Mouse (Mus musculus): ENCODE measurements around the gene Mllt10.

DNA sequence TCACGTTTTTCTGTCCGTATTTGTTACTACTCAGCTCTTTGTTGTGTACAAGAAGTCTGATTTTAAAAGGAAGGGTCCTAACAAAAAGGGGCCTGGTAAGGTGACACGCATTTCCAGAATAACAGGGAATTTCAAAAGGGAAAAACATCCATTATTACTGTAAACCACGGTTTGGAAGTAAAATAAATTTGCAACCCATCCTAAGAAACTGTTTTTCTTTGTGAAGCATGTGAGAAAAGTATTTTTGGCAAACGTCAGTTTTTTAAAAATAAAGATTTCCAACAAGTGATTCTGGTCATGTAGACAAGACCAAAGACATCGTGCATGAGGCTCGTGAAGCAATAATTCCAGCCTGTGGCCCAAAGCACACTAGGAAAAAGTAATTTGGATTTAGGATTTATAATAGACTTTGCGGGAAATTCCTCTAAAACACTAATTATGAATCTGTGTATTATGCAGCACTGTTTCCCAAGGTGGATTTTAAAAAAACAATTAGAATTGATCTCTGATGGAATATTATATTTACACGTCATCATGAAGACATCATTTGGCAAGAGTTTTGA is 3.2 kb downstream of the Mllt10 start:
- TF ChIP-seq POLR2A (IDR thresholded peaks at IDR 0.05; ENCODE audit: insufficient read depth, low read depth, low read length) = no peak
- TF ChIP-seq CTCF (IDR thresholded peaks at IDR 0.05; ENCODE audit: insufficient read depth, low read depth, low read length) = no peak
